Mouse (Mus musculus) spleen, postnatal 36 days (tissue): Measurements from ENCODE around the gene Nav2.

Experiments used
- DNase-seq, 2 experiments: peaks; one replicate each; pipeline ENCODE4 v3.0.0; 2022; ENCODE audit warnings: low spot score in 2 of 2, mixed read lengths in 1 of 2

Gene Nav2

GRCm38 (mm10) chr7:48888751-48889150, 19.8 kb upstream of the Nav2 start:
- no peak for DNase-seq

GRCm38 (mm10) chr7:48891029-48891428, 17.5 kb upstream of the Nav2 start:
- no peak for DNase-seq

- DNase-seq: no peak
Measured at GRCm38 (mm10) chr7:48893093-48893492, 15.4 kb upstream of the Nav2 start.

- peak; percentile 14 to 41 for DNase-seq
Measured at GRCm38 (mm10) chr7:48894152-48894551, 14.4 kb upstream of the Nav2 start.

- no peak for DNase-seq
Measured at GRCm38 (mm10) chr7:48894763-48895162, 13.8 kb upstream of the Nav2 start.

- DNase-seq: no peak
Measured at GRCm38 (mm10) chr7:48895475-48895874, 13.0 kb upstream of the Nav2 start.

- no peak for DNase-seq
Measured at GRCm38 (mm10) chr7:48896051-48896450, 12.5 kb upstream of the Nav2 start.

GRCm38 (mm10) chr7:48897539-48898163, 10.9 kb upstream of the Nav2 start:
- no peak for DNase-seq

GRCm38 (mm10) chr7:48898416-48898815, 10.1 kb upstream of the Nav2 start:
- no peak for DNase-seq

- no peak for DNase-seq
Measured at GRCm38 (mm10) chr7:48900408-48901167, 7.9 kb upstream of the Nav2 start.

- DNase-seq: no peak
Measured at GRCm38 (mm10) chr7:48902454-48902853, 6.1 kb upstream of the Nav2 start.

GRCm38 (mm10) chr7:48909342-48909671, 791 bp downstream of the Nav2 start:
- DNase-seq: no peak

GRCm38 (mm10) chr7:48910282-48910681, 1.8 kb downstream of the Nav2 start:
- DNase-seq: no peak

- DNase-seq: no peak
Measured at GRCm38 (mm10) chr7:48911146-48911545, 2.6 kb downstream of the Nav2 start.

GRCm38 (mm10) chr7:48914630-48915506, 6.4 kb downstream of the Nav2 start:
- no peak for DNase-seq

GRCm38 (mm10) chr7:48917463-48917862, 8.9 kb downstream of the Nav2 start:
- DNase-seq: no peak

- no peak for DNase-seq
Measured at GRCm38 (mm10) chr7:48917988-48918387, 9.5 kb downstream of the Nav2 start.

- DNase-seq: no peak
Measured at GRCm38 (mm10) chr7:48918389-48918788, 9.9 kb downstream of the Nav2 start.

GRCm38 (mm10) chr7:48923620-48924019, 15.1 kb downstream of the Nav2 start:
- no peak for DNase-seq

- no peak for DNase-seq
Measured at GRCm38 (mm10) chr7:48925214-48925613, 16.7 kb downstream of the Nav2 start.

GRCm38 (mm10) chr7:48928364-48928763, 19.8 kb downstream of the Nav2 start:
- peak; percentile 22 to 26 for DNase-seq

GRCm38 (mm10) chr7:48930399-48930798, 21.9 kb downstream of the Nav2 start:
- DNase-seq: no peak

GRCm38 (mm10) chr7:48932138-48932537, 23.6 kb downstream of the Nav2 start:
- no peak for DNase-seq
